Mouse (Mus musculus) heart, adult 9 months (tissue): ENCODE measurements at regions not wholly inside any gene's neighbourhood (a gene's known extent, or its start where the extent isn't known, plus 50 kb on each side); places are given as distances from the start of the nearest gene placed in this dataset.

Experiments used
- DNase-seq, 2 experiments: peaks; one replicate each; pipeline ENCODE4 v3.0.0; 2022; ENCODE audit warnings: low spot score in 2 of 2

DNA sequence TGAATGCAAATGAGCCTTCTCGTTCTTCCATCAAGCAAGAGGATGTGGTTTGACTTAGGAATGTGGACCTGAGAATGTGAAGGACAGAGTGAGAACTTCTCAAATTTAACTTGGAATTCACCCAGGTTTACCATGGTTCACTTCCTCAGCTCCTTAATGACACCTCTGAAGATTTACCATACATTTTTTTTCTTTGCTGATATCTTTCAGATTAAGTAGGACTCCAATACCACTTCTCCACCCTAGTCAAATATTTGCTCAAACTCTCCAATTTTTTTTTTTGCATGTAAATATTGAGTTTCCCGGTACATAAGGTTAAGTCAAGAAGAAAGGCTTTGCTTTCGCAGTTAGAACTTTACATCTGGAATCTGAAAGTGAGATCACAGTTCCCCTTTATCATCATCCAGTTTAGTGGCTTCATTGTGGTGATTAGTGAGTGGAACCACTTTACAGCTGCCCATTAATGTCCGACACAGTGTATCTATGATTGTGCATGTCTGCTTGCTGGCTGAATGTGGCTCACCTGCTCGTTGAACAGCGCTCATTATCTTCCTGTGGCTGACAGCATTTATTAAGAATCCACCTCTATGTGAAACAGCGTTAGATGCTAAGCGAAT is 446.0 kb upstream of the Adam34 start:
- DNase-seq = no peak

DNA sequence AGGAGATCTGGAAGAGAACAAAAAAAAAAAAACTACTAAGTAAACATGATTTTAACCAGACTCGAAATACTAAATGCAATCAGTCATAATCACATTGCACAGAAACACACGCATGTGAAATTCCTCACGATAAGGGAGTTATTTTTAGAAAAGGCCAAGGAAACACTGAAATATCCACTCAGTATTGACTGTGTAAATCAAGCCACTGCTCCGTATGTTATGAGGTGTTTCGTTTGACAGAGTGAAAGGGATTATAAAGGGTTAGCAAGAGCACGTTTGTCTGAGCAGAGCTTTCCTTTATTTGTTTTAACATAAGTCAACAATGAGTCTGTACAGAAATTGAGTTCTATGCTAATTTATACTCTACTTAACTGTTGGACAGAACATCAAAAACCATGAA is 455.3 kb upstream of the Adam34 start:
- DNase-seq = no peak

DNA sequence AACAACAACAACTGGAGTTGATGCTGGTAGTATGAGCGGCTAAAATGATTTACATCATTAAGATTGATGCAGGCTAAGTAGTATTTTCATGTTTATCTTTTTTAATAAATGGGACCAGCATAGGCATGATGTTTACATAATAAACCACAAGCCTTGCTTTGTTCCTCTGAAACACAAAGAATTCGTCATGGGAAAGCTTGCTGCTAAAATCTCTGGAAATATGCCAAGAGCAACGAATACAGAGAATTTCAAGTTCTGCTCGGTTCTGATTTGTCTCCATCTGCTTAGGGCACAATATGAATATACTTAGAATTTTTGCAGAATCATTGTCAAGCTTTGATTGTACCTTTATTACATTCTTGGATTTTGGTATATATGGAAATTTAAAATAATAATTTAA is 467.2 kb upstream of the Adam34 start:
- DNase-seq = no peak

DNA sequence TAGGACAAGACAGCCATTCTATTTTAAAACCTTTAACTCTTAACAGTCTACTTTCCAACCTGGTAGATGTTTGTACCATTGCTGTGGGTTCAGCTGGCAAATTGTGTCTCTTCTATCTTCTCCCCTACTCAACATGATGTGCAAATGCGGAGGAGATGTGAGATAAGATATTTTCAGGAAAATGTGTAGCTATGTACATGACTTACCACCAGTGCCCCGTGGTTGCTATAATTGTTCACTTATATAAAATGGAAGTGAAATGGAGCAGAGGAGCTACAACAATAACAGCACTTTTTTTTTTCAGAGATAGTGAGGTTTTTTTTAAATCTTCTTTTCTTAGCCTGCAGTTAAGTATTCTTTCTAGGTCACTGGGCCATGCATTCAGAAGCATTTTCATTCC is 492.4 kb upstream of the Adam34 start:
- DNase-seq = no peak

DNA sequence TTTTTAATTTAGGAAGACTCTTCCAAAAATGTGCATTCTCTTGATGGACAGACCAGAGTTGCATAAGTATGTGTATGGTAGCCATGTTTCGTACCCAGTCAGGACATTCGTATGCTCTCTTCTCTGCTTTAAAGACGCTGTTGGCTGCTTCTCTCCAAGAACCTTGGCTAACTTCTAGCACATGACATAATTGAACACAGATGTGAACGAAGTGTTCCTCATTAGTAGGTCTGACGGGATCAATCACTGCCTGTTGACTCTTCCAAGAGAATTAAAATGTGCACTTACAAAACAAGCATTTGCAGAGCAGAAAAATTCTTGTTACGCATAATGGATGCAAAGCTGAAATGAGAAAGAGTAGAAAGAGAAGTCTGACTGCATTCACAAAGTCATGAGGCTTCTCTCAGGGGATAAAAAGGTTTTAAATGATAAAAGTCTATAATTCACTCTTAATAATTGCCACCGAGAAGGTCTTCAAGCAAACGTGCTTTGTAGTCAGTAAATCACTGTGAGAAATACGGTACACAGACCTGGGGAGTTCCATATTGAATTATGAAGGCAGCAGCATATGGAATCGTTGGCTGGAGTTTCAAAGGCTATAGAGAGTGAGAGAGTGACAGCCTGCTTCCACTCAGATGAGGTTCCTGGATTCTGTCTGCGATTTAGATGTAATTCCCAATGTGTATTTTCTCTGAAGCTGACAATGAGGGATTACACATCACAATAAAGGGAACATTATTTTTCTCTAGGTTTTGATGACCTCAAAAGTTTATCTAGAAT is 496.7 kb upstream of the Adam34 start:
- no peak for DNase-seq

DNA sequence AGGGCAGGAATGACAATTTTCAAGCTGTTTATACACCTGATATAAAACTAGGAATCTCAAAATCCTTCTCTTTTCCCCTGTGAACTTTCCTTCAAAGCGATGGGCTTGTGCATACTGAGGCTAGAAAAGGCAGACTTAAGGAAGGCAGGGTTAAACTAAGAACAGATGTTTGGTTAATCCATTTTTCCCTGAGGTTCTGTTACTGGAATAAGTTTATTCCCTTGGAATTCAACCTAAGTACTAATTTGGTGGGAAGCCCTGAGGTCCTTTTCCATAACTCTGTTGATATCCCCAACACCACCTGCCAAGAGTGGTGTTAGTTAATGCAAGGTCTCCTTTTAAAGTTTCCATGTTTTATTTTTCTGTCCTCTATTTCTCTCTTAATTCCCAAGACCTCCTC is 512.5 kb upstream of the Adam34 start:
- DNase-seq = no peak

DNA sequence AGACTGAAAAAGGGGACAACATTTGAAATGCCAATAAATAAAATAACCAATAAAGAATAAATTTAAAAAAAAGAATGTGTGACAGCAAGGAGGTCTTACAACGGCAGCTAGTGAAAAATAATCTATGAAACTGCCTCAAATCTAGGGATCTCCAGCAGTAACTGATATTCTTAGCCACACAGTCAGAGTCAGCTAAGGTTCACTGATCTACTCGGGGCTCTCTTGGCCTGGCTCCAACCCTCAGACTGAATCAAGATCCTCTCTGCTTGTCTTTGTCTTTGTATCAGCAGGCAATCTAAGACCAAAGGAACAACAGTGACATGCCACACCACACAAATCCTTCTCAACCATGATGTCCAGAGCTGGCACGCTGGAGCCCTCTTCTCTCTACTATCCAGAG is 542.5 kb upstream of the Adam34 start:
- no peak for DNase-seq

DNA sequence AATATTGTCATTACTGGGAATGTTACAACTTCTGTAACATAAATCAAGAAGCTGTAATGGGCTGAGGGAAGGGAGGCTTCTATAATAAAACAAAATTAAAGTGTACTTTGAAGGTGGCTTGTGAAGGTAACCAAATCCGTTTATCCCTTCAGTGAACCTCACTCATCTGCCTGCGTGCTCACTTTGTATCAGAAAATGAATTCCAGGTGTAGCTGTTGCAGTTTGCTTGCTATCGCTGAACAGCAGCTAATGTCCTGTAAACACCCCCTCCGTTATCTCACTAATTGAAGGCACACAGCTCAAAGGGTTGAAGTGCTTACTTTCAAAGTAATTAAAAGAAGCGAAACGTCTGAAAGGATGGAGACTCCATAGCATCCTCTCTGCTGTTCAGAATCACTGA is 547.2 kb upstream of the Adam34 start:
- DNase-seq = no peak

DNA sequence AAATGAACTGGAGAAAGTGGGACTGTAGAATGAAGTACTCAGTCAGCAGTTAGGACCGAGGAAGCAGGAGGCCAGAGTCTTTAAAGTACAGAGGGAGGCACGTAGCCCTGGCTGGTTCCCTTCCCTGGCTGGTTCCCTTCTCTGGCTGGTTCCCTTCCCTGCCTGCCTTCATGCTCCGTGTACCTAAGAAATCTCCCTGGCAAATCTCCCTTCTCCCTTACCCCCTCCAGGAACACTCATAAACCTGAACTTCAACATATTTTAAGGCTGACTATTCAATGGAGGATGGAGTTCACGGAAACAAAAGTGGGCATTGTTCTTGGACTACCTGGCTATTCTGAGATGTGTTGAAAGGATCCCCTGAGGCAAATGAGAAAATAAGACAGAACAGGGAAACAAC is 551.2 kb upstream of the Adam34 start:
- no peak for DNase-seq

DNA sequence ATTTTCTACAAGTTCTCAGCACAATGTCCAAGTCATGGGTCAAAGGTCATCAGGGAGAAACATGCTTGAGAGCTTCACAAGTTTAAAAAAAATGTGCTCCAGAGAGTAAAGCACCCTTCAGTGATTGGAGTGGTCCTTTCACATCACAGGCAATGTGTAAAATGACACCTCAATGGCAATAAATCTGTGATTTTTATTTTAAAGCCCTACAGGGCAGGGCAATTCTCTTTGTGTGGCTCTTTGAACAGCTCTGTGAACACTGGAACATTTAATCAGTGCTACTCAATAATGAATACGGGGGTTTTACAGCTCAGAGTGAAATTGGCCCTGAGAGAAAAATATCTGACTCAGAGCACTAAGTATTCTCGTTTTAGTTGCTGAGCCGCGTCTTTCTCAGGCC is 563.5 kb upstream of the Adam34 start:
- DNase-seq = no peak

DNA sequence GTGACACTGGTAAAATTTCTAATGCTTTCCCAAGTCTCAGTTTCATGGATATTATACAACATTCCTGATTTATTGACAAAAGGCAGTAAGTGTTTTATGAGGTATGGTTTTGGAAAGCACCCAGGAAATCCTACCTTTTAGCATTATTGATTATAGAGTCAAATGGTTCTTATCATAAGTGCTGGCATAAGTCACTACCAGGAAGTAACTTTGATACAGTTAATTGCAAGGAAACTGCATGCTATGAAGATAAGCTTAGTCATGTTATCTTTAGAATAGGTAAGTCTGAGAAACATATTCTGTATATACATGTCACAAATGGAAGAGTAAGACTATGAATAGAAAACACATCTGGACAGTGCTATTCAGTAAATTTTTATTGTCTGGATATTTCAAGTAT is 608.4 kb upstream of the Adam34 start:
- no peak for DNase-seq

DNA sequence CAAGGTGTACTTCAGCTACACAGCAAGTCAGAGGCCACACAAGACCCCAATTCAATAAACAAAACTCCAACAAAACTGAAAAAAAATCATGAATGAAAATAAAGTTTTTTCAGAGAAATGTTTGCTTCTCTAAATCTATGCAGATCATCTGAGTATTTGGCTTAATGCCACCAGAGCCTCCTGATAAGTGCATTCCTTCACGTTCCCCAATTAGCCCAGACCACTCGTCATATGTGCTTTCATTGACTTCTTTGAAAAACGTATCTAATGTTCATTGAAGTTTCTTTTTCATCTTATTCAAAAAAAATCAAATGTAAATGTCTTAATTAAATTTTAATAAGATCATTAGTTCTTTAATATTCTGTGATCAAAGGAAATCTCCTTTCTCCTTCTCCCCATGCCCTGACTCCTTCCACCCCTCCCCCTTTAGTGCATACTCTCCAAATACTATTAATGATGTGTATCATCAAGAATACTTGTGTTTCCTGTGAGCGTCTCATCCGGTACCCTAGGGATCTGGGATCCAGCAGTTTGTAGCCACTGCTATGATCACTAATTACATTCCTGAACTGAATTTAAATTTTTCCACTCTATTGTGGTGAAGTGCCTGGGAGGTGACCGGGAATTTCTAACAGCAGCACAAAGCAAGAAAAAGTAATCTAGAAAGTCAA is 600.8 kb upstream of the Fat1 start:
- DNase-seq = no peak

DNA sequence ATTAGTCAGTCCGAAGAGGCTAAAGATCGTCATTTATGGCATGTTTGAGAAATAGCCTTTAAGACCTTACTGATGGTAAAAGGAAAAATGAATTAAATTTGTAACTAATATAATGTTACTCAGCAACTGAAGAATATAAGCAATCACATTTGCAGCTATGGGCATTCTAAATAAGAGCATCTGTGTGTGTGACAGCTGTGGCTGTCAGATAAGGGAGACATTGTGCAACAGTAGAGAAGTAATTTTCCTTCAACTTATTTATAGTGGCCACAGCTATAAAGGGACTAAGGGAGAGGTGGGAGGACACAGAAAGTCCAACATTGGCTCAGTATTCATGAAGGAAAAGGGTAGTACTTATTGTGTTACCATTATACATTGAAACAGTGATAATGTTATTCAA is 591.8 kb upstream of the Fat1 start:
- no peak for DNase-seq

DNA sequence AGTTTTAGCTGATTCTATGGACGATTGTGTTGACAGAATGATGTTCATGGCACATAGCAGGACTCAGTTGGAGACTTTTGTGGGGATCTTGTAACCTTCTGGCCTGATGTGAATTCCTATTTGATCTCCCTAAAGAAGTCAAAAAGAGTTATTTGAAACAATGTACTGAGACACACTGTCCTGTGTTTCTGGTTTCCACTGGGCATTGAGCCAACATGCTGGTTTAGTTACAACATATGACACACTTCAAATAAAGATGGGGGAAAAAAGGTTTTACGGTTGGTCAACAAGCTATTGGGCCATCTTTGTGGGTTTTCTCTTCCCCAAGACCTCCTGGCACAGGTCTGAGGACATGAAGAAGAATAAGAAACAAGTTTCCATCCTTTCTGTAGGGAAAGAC is 591.3 kb upstream of the Fat1 start:
- DNase-seq = no peak

DNA sequence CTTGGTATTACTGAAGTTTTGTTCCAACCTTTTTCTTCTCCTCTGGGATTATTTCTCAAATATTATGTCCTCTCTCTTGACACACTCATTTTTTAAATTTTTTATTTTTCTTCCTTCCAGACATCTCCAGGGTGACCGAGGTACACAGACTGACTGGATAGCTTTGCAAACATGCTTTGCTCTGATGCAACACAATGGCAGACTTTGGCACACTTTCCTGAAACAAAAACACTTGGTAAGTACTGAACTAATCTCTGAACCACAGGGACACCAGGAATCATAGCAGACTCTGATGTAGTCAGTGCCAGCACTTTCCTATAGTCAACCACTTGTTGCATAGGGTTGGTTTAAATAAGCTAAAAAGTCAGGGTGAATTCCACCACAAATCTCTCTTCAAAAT is 587.8 kb upstream of the Fat1 start:
- DNase-seq = peak; percentile 25 to 31

DNA sequence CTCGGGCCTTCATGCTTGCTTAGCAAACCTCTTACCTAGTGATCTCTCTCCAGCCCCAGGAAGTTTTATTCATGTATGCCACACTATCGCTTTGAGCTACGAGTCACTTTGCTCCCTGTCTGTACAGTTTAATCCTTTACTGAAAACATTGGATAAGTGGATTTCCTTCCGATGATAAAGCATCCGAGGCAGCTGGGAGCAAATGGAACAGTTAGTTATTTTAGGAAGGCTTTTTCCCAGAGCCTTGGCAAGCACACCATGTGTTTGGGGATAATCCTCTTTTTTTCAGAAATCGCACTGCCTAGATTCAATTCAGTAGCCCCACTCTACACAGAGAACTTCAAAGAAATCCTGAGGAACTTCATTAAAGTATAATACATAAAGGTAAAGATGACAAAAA is 561.3 kb upstream of the Fat1 start:
- peak; percentile 28 to 31 for DNase-seq

DNA sequence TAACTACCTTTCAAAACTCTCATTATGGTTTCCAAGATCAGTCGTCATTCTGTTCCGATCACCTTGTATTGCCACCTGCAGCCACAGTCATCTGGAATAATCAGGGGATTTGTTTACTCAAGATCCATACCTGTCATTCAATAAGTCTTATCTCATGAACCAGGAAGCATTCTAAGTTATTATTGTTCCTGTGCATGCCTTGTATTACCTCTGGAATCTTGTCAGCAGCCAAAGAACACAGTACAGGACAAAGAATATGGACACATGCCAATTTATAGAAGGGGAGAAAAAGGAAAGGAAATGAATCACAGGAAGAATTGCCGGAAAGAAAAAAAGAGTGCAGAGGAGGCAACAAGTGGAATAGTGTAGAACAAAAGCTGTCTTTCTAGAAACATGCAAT is 557.5 kb upstream of the Fat1 start:
- DNase-seq = no peak

DNA sequence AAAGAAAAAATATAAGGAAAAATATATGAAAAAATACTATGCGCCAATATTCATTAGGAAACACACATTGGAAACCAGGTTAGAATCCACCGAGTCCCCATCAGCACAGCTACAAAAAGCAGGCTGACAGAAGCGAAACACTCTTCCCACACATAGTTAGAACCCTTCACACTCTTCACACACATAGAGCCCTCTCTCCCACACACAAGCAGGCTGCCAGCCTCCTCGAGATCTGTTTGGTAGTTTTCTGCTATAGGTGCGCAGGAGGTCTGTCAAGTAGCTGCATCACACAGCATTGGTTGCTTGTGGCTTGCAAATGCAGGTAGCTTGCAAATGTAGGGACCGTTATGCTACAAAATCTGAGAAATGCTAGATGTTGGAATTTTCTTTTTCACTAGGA is 526.8 kb upstream of the Fat1 start:
- DNase-seq = no peak

DNA sequence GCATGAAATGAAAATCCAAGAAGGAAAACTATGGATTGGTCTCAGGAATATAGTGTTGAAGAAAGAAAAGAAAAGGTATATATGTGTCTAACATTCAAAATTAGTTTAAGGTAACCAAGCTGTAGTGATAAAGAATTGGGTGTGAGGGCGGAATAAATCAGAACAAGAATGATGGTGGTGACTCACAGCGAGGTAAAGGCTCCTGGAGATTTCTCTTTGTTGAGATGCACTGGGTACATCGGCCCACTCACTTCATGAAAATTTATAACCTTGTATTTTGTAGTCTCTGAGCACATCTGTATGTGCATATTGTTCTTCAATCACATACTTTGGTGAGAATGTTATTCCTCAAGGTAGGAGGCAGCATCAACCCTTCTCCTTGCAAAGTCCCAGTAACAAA is 525.0 kb upstream of the Fat1 start:
- DNase-seq = no peak

DNA sequence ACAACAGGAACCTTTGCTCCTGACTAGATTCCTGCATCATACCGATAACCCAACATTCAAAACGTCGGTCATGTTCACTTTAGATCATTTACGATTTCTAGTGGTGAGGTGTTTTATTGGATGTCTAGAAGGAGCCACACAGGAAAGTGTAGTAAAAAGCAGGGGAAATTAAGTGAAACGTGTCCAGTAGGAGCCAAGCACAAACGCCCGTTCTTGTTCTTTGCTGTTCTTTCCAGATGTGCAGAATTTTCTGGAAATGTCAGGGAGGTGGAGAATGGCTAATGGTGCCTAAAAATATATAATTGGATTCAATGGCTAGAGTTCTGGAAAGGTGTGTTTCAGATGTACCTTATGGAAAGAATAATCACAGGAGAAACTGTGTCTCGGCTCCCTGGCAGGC is 517.2 kb upstream of the Fat1 start:
- DNase-seq = no peak

DNA sequence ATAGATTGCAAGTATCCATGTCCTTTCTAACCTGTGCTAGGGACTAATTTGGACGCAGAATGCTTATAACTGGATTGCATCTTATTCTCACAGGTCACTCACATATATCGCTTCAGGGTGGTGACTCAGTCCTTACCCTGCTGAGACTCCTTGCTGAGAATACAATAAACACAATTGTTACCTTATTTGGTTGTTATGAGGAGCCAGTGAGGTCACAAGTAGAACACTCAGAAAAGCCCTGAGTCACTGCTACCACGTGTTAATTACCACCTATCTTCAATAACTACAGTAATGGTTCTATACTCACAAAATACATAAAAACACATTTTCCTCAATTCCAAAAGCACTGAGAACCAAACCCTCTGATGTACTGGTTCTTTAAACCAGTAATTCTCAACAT is 479.8 kb upstream of the Fat1 start:
- no peak for DNase-seq

DNA sequence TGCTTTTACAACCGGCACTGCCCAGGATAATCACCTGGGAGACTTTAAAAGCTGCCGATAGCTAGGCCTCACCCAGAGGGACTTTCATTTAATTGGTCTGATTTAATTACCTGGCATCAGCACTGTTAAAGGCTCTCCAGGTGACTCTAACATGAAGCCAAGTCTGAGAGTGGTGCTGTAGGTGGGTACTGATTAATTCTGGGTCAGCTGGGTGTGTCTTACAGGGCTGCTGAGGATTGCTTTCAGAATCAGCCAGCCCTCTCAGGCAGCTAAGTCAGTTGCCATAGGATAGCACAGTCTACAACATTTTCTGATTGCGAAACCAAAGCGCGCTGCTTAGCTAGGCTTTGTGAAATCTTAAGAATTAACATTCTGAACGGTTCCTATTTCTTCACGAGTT is 478.9 kb upstream of the Fat1 start:
- no peak for DNase-seq

DNA sequence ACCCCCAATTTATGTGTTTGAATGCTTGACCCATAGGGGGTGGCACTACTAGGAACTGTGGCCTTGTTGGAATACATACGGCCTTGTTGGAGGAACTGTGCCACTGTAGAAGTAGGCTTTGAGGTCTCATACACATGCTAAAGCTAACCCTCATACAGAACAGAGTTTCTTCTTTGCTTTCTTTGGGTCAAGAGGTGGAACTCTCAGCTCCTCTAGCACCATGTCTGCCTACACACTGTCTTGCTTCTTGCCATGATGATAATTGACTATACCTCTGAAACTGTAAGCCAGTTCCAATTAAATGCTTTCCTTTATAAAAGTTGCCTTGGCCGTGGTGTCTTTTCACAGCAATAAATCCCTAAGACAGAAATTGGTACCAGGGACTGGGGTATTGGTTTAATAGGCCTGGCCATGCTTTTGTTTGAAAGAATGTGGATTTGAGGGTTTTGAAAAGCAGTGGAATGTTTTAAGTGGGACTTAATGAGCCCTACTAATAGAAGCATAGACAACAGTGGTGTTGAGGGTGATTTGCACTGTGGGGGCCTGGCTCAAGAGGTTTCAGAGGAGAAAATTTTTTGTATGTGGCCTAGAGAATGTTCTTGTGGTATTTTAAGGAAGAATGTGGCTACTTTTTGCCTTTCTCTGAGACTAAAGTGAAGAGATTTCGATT is 468.7 kb upstream of the Fat1 start:
- no peak for DNase-seq
